Mouse (Mus musculus) bone marrow macrophage, adult 2 months (primary cell): Measurements from ENCODE around the gene Cenpt.

Source experiments
- CTCF ChIP-seq: IDR thresholded peaks from 2 replicates; pipeline ENCODE4 v1.5.1; 2012; ENCODE audit warnings: low read depth, mild to moderate bottlenecking, low read length, moderate library complexity
- POLR2A ChIP-seq: IDR thresholded peaks from 2 replicates; pipeline ENCODE4 v1.6.1; 2012; ENCODE audit warnings: mild to moderate bottlenecking, low read depth, low read length, borderline replicate concordance

GRCm38 (mm10) chr8:105859314-105859713 is 6.2 kb upstream of the Cenpt start:
- TF ChIP-seq CTCF = no peak
- no peak for TF ChIP-seq POLR2A
